Mouse (Mus musculus) heart, adult 9 months (tissue): ENCODE data around the gene Nnat.
A peak's percentile ranks its signal among the peaks of the same experiment; 100 is the strongest.

ENCODE experiments used
- DNase-seq, 2 experiments: peaks; one replicate each; pipeline ENCODE4 v3.0.0; 2022; ENCODE audit warnings: low spot score in 2 of 2

The Nnat gene

DNA sequence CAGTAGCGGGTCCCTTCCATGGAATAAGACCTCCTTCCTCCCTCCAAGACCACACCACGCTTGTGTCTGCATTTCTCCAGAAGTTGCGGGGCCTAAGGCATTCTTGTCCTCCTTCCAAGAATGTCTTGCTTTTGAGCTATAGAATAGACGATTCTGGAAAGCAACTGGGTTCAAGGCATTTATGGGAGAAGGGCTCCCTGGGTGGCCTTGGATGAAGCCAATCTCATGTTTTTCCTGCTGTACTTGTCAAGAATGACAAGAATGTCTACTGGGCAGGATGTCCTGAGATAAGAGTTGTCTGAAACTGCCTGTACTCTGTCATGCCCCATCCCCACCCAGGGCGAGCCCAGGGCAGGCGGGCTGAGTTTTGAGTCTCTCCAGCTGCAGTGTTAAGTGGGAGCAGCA lies 41.6 kb downstream of the Nnat start:
- no peak for DNase-seq

- peak; percentile 34 to 43 for DNase-seq
Observed at GRCm38 (mm10) chr2:157605025-157605675, 45.3 kb downstream of the Nnat start.

GRCm38 (mm10) chr2:157607542-157608236 lies 47.8 kb downstream of the Nnat start:
- DNase-seq, result no peak

GRCm38 (mm10) chr2:157611735-157612134 lies 51.9 kb downstream of the Nnat start:
- DNase-seq, result no peak
